Mouse (Mus musculus): Measurements from ENCODE around the gene Sik2. TPM values are rescaled to one million over a fixed set of nuclear protein-coding genes. Genes with fewer than 3 reads are reported as not detected.

Sik2 gene
- polyA plus RNA-seq, 1 experiment from 2014 or later: 18.4 TPM

- no peaks in the 10 kb centered on the region for H3K9me3 ChIP-seq (ENCODE audit: control insufficient read depth, low read length)
- ATAC-seq (replicated peaks; ENCODE audit: low FRiP score) (no peak), DNase-seq (ENCODE audit: low spot score) (no peak)
- no peaks in the 10 kb centered on the region for H3K27me3 ChIP-seq (ENCODE audit: control insufficient read depth, insufficient read depth, low read length)
- H3K27ac ChIP-seq (ENCODE audit: low read depth, low read length): no peak overlapping the region
- no peak overlapping the region for H3K9ac ChIP-seq (ENCODE audit: low read length)
- H3K36me3 ChIP-seq (ENCODE audit: control insufficient read depth, insufficient read depth, low read length): no peaks in the 10 kb centered on the region
- H3K4me1 ChIP-seq (replicated peaks; ENCODE audit: control insufficient read depth, insufficient read depth, low read length): no peaks in the 10 kb centered on the region
- WGBS: 81% methylated on average over 4 of the region's 4 CpGs
- no peak overlapping the region for H3K4me3 ChIP-seq (ENCODE audit: low read depth, low read length)
- no peak overlapping the region for H3K4me2 ChIP-seq (ENCODE audit: low read depth, low read length, severe bottlenecking)
These were observed 118.9 kb downstream of the Sik2 start for GRCm38 (mm10) chr9:50889964-50890363.

GRCm38 (mm10) chr9:50889211-50889610, 119.7 kb downstream of the Sik2 start:
- H3K4me3 ChIP-seq (ENCODE audit: low read depth, low read length): no peak overlapping the region
- ATAC-seq (replicated peaks; ENCODE audit: low FRiP score): no peak
- H3K36me3 ChIP-seq (ENCODE audit: control insufficient read depth, insufficient read depth, low read length): no peaks in the 10 kb centered on the region
- no peak overlapping the region for H3K27ac ChIP-seq (ENCODE audit: low read depth, low read length)
- H3K4me2 ChIP-seq (ENCODE audit: low read depth, low read length, severe bottlenecking): no peak overlapping the region
- H3K4me1 ChIP-seq (replicated peaks; ENCODE audit: control insufficient read depth, insufficient read depth, low read length): no peaks in the 10 kb centered on the region
- H3K27me3 ChIP-seq (ENCODE audit: control insufficient read depth, insufficient read depth, low read length): no peaks in the 10 kb centered on the region
- 80% methylated on average over 6 of the region's 6 CpGs for WGBS
- no peaks in the 10 kb centered on the region for H3K9me3 ChIP-seq (ENCODE audit: control insufficient read depth, low read length)
- no peak overlapping the region for H3K9ac ChIP-seq (ENCODE audit: low read length)
- DNase-seq (ENCODE audit: low spot score): no peak

- H3K9me3 ChIP-seq (ENCODE audit: control insufficient read depth, low read length): no peaks in the 10 kb centered on the region
- H3K4me2 ChIP-seq (ENCODE audit: low read depth, low read length, severe bottlenecking): no peak overlapping the region
- H3K27ac ChIP-seq (ENCODE audit: low read depth, low read length): no peak overlapping the region
- 42% methylated on average over 4 of the region's 4 CpGs for WGBS
- H3K9ac ChIP-seq (ENCODE audit: low read length): no peak overlapping the region
- no peak for ATAC-seq (replicated peaks; ENCODE audit: low FRiP score)
- H3K4me1 ChIP-seq (replicated peaks; ENCODE audit: control insufficient read depth, insufficient read depth, low read length): no peaks in the 10 kb centered on the region
- no peak overlapping the region for H3K4me3 ChIP-seq (ENCODE audit: low read depth, low read length)
- H3K27me3 ChIP-seq (ENCODE audit: control insufficient read depth, insufficient read depth, low read length): no peaks in the 10 kb centered on the region
- DNase-seq (ENCODE audit: low spot score): no peak
- peaks cover 3% of the 10 kb centered on the region; the same call in 1 of the 2 replicates for H3K36me3 ChIP-seq (ENCODE audit: control insufficient read depth, insufficient read depth, low read length)
These were observed 121.5 kb downstream of the Sik2 start for GRCm38 (mm10) chr9:50887351-50887750.

GRCm38 (mm10) chr9:50886870-50887269, 122.0 kb downstream of the Sik2 start:
- no peaks in the 10 kb centered on the region for H3K4me1 ChIP-seq (replicated peaks; ENCODE audit: control insufficient read depth, insufficient read depth, low read length)
- no peaks in the 10 kb centered on the region for H3K27me3 ChIP-seq (ENCODE audit: control insufficient read depth, insufficient read depth, low read length)
- H3K36me3 ChIP-seq (ENCODE audit: control insufficient read depth, insufficient read depth, low read length): peaks cover 3% of the 10 kb centered on the region; the same call in 1 of the 2 replicates
- ATAC-seq (replicated peaks; ENCODE audit: low FRiP score) (no peak), DNase-seq (ENCODE audit: low spot score) (no peak)
- no peak overlapping the region for H3K4me3 ChIP-seq (ENCODE audit: low read depth, low read length)
- no peak overlapping the region for H3K27ac ChIP-seq (ENCODE audit: low read depth, low read length)
- H3K4me2 ChIP-seq (ENCODE audit: low read depth, low read length, severe bottlenecking): no peak overlapping the region
- H3K9me3 ChIP-seq (ENCODE audit: control insufficient read depth, low read length): no peaks in the 10 kb centered on the region
- 89% methylated on average over 1 of the region's 1 CpGs for WGBS
- H3K9ac ChIP-seq (ENCODE audit: low read length): no peak overlapping the region

- WGBS: 63% methylated on average over 1 of the region's 1 CpGs
- no peaks in the 10 kb centered on the region for H3K9me3 ChIP-seq (ENCODE audit: control insufficient read depth, low read length)
- ATAC-seq (replicated peaks; ENCODE audit: low FRiP score): no peak
- no peak for DNase-seq (ENCODE audit: low spot score)
- H3K4me1 ChIP-seq (replicated peaks; ENCODE audit: control insufficient read depth, insufficient read depth, low read length): no peaks in the 10 kb centered on the region
- H3K4me3 ChIP-seq (ENCODE audit: low read depth, low read length): no peak overlapping the region
- no peak overlapping the region for H3K4me2 ChIP-seq (ENCODE audit: low read depth, low read length, severe bottlenecking)
- H3K36me3 ChIP-seq (ENCODE audit: control insufficient read depth, insufficient read depth, low read length): peaks cover 3% of the 10 kb centered on the region; the same call in 1 of the 2 replicates
- H3K9ac ChIP-seq (ENCODE audit: low read length): no peak overlapping the region
- H3K27ac ChIP-seq (ENCODE audit: low read depth, low read length): no peak overlapping the region; the same call in 1 of the 2 replicates
- no peaks in the 10 kb centered on the region for H3K27me3 ChIP-seq (ENCODE audit: control insufficient read depth, insufficient read depth, low read length)
These were observed 123.3 kb downstream of the Sik2 start for GRCm38 (mm10) chr9:50885600-50885987.

GRCm38 (mm10) chr9:50884741-50885599, 123.9 kb downstream of the Sik2 start:
- H3K4me2 ChIP-seq (ENCODE audit: low read depth, low read length, severe bottlenecking): no peak overlapping the region
- 85% methylated on average over 10 of the region's 10 CpGs for WGBS
- no peak overlapping the region for H3K4me3 ChIP-seq (ENCODE audit: low read depth, low read length)
- no peaks in the 10 kb centered on the region for H3K4me1 ChIP-seq (replicated peaks; ENCODE audit: control insufficient read depth, insufficient read depth, low read length)
- DNase-seq (ENCODE audit: low spot score): no peak
- H3K9me3 ChIP-seq (ENCODE audit: control insufficient read depth, low read length): no peaks in the 10 kb centered on the region
- ATAC-seq (replicated peaks; ENCODE audit: low FRiP score): no peak
- no peak overlapping the region for H3K9ac ChIP-seq (ENCODE audit: low read length)
- peaks cover 3% of the 10 kb centered on the region; the same call in 1 of the 2 replicates for H3K36me3 ChIP-seq (ENCODE audit: control insufficient read depth, insufficient read depth, low read length)
- H3K27me3 ChIP-seq (ENCODE audit: control insufficient read depth, insufficient read depth, low read length): no peaks in the 10 kb centered on the region
- H3K27ac ChIP-seq (ENCODE audit: low read depth, low read length): no peak overlapping the region

- no peaks in the 10 kb centered on the region for H3K4me1 ChIP-seq (replicated peaks; ENCODE audit: control insufficient read depth, insufficient read depth, low read length)
These were observed 124.8 kb downstream of the Sik2 start for GRCm38 (mm10) chr9:50884093-50884492.

GRCm38 (mm10) chr9:50882183-50882582, 126.7 kb downstream of the Sik2 start:
- H3K36me3 ChIP-seq (ENCODE audit: control insufficient read depth, insufficient read depth, low read length): peaks cover 6% of the 10 kb centered on the region; the same call in 1 of the 2 replicates

More at GRCm38 (mm10) chr9:50884093-50884492, 124.8 kb downstream of the Sik2 start:
- ATAC-seq (replicated peaks; ENCODE audit: low FRiP score) (no peak), DNase-seq (ENCODE audit: low spot score) (peak; percentile 39)
- Histone ChIP-seq H3K9me3 (ENCODE audit: control insufficient read depth, low read length) (no peaks in the 10 kb centered on the region), H3K4me2 (ENCODE audit: low read depth, low read length, severe bottlenecking) (no peak overlapping the region), H3K4me3 (ENCODE audit: low read depth, low read length) (no peak overlapping the region), H3K27ac (ENCODE audit: low read depth, low read length) (no peak overlapping the region), H3K27me3 (ENCODE audit: control insufficient read depth, insufficient read depth, low read length) (no peaks in the 10 kb centered on the region), H3K36me3 (ENCODE audit: control insufficient read depth, insufficient read depth, low read length) (peaks cover 3% of the 10 kb centered on the region; the same call in 1 of the 2 replicates), H3K9ac (ENCODE audit: low read length) (no peak overlapping the region)
- WGBS: 83% methylated on average over 8 of the region's 8 CpGs

More at GRCm38 (mm10) chr9:50882183-50882582, 126.7 kb downstream of the Sik2 start:
- Histone ChIP-seq H3K9me3 (ENCODE audit: control insufficient read depth, low read length) (no peaks in the 10 kb centered on the region), H3K27ac (ENCODE audit: low read depth, low read length) (no peak overlapping the region), H3K27me3 (ENCODE audit: control insufficient read depth, insufficient read depth, low read length) (no peaks in the 10 kb centered on the region), H3K4me3 (ENCODE audit: low read depth, low read length) (no peak overlapping the region), H3K4me2 (ENCODE audit: low read depth, low read length, severe bottlenecking) (no peak overlapping the region), H3K4me1 (replicated peaks; ENCODE audit: control insufficient read depth, insufficient read depth, low read length) (no peaks in the 10 kb centered on the region), H3K9ac (ENCODE audit: low read length) (no peak overlapping the region)
- ATAC-seq (replicated peaks; ENCODE audit: low FRiP score) (no peak), DNase-seq (ENCODE audit: low spot score) (peak; percentile 14)
- WGBS: 88% methylated on average over 2 of the region's 2 CpGs

All from forebrain, embryonic 11.5 days (tissue).